ENCODE assay signal across 14 mouse cellular contexts in the genomic region with DNA sequence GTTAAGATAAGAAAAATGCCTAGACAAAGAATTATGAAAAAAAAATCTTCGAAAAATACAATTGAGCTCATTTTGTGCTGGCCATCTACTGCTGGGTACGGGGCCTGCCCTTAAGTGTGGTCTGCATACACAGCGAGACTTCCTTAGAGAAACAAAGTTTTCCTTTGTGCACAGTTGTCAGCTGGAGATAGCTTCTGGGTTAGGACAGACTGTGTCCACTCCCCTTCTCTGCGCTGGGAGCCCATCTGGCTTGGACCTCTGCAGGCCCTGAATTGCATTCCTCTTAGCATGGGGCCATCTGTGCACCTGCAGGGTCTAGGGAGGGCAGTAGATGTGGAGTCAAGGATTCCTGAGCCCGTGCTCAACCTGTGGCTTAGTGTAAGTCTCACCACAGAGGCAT.
"Had no signal": no experiment of that assay in that cellular context is flagged by ENCODE, and none has a peak within 500 bp of the region (broad histone marks: within the 10 kb centered on the region; RNA-seq: fewer than 3 reads in every experiment).

No protein-coding gene starts in this region.

- H3K4me1 ChIP-seq: liver, embryonic 13.5 days; neural tube, embryonic 12.5 days; stomach, embryonic 15.5 days had no signal

- DNase-seq: kidney, adult 2 months; kidney, postnatal 25 days; liver, embryonic 13.5 days; lung, adult 2 months; lung, postnatal 14 days; lung, postnatal 4 days; retina, postnatal 1 day; right cerebral cortex, postnatal 25 days; spleen, adult 18-20 months; thymus, postnatal 25 days had no signal

- H3K4me2 ChIP-seq: liver, embryonic 13.5 days; midbrain, embryonic 12.5 days; neural tube, embryonic 12.5 days; stomach, embryonic 15.5 days had no signal

- H3K9me3 ChIP-seq: liver, embryonic 13.5 days; midbrain, embryonic 12.5 days; neural tube, embryonic 12.5 days; stomach, embryonic 15.5 days had no signal

- H3K9ac ChIP-seq: liver, embryonic 13.5 days; midbrain, embryonic 12.5 days; neural tube, embryonic 12.5 days; stomach, embryonic 15.5 days had no signal

- H3K27me3 ChIP-seq: liver, embryonic 13.5 days; midbrain, embryonic 12.5 days; neural tube, embryonic 12.5 days; stomach, embryonic 15.5 days had no signal

- H3K36me3 ChIP-seq: liver, embryonic 13.5 days; stomach, embryonic 15.5 days had no signal

- H3K4me3 ChIP-seq: liver, embryonic 13.5 days; midbrain, embryonic 12.5 days; neural tube, embryonic 12.5 days; stomach, embryonic 15.5 days had no signal

- H3K27ac ChIP-seq: kidney, postnatal 0 days; liver, embryonic 13.5 days; midbrain, embryonic 12.5 days; neural tube, embryonic 12.5 days; stomach, embryonic 15.5 days had no signal
